Mouse (Mus musculus) megakaryocyte, embryonic 14.5 days (primary cell): ENCODE results near the gene Als2.

Source experiments
- FLI1 ChIP-seq: IDR thresholded peaks from 2 replicates; pipeline ENCODE4 v1.6.1; 2012; ENCODE audit warnings: low read length, inconsistent platforms, mixed read lengths
- GATA1 ChIP-seq: IDR thresholded peaks from 3 replicates; pipeline ENCODE4 v1.6.1; 2012; ENCODE audit warnings: mixed read lengths, low read length, inconsistent platforms, borderline replicate concordance

DNA sequence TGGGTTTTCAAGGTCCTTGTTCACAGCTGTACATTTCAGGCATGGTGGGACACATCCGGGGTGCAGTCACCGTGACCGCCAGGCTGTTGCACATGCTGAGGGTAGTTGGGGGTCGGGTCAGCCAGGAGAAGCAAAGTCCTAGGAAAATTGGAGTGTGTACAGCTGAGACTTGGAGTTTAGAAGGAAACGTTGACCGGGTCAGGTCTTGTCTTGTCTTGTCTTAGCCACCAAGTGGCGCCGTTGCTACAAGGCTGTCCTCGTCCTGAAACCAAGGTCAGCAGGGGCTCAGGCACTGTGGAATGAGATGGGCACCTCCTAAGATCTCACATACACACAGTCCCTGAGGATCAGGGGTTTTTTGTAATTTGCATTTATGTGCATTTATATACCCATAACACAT lies 10.6 kb upstream of the Als2 start:
- no peak for TF ChIP-seq GATA1
- no peak for TF ChIP-seq FLI1
